Mouse (Mus musculus): ENCODE data around the gene Dnase1l3. TPM values are rescaled to one million over a fixed set of nuclear protein-coding genes. Genes with fewer than 3 reads are reported as not detected.

Gene Dnase1l3
- polyA plus RNA-seq (2014; fragmentation: Nextera tagmentation; extraction: Ambion mirVana) = 0.14 and 0.31 TPM in 2 replicates

DNA sequence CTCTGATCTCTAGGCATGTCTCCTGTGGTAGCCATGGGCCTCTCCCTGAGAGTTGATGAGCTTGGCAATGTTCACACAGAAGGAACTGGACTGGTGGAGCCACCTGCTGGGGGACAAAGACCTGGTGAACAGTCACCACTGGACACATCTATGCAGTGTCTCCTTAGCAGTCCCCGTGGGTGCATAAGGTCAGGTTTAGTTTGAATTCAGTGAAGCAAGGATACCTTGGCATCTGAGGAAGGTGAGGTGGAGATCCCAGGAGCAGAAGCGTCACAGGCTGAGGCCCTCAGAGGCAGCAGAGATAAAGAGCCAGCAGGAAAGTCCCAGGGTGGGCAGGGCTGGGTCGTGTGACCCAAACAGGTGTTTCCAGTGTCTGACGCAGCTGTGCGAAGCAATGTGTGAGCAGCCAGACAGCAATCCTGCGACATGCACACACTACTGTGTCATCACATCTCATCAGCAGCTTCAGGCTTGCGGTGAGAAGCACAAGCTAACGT, at the start of gene Dnase1l3:
Gene Dnase1l3 (minus strand): TSS at position 303 of the 497 bp plus-strand sequence.
- no peak within 1 kb of the TSS for H3K4me3 ChIP-seq (ENCODE audit: low read length)
- H3K27me3 ChIP-seq (ENCODE audit: control insufficient read depth, insufficient read depth, low read length) = no peaks in the 10 kb centered on the region; the same call in 1 of the 2 replicates
- H3K27ac ChIP-seq (ENCODE audit: low read depth, low read length) = no peak within 1 kb of the TSS
- no peak within 1 kb of the TSS for H3K4me2 ChIP-seq (replicated peaks; ENCODE audit: low read depth, low read length)
- WGBS = 68% methylated on average over 8 of the region's 8 CpGs
- H3K9ac ChIP-seq (ENCODE audit: low read depth, low read length) = no peak within 1 kb of the TSS
- H3K4me1 ChIP-seq (ENCODE audit: control insufficient read depth, insufficient read depth, low read length) = peaks cover 2% of the 10 kb centered on the region; the same call in 1 of the 2 replicates
- ATAC-seq (ENCODE audit: low FRiP score, low TSS enrichment) = no peak; the same call in 1 of the 2 replicates
- H3K36me3 ChIP-seq (ENCODE audit: control insufficient read depth, insufficient read depth, low read length) = no peaks in the 10 kb centered on the region
- no peaks in the 10 kb centered on the region for H3K9me3 ChIP-seq (ENCODE audit: control insufficient read depth, low read length)

DNA sequence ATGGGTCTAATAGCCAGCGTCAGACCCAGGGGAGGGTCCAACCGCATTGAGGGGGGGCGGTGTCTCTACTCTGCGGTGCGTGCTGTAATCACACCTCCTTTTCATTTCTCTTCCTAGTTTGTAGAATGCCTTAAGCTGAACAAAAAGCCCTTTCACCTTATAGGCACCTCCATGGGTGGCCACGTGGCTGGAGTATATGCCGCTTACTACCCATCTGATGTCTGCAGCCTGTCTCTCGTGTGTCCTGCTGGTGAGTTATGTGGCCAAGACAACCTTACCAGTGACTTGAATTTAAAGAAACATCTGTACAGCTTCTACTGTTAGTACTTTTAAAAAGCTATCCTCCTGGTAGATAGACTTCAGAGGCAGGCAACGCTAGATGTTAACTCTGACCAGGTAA, 48.2 kb upstream of the Dnase1l3 start:
- Histone ChIP-seq H3K9ac (ENCODE audit: low read depth, low read length) (no peak overlapping the region), H3K27ac (ENCODE audit: low read depth, low read length) (no peak overlapping the region), H3K4me3 (ENCODE audit: low read length) (no peak overlapping the region), H3K27me3 (ENCODE audit: control insufficient read depth, insufficient read depth, low read length) (no peaks in the 10 kb centered on the region), H3K36me3 (ENCODE audit: control insufficient read depth, insufficient read depth, low read length) (peaks cover under 1% of the 10 kb centered on the region; the same call in 1 of the 2 replicates), H3K4me2 (replicated peaks; ENCODE audit: low read depth, low read length) (no peak overlapping the region), H3K9me3 (ENCODE audit: control insufficient read depth, low read length) (no peaks in the 10 kb centered on the region), H3K4me1 (ENCODE audit: control insufficient read depth, insufficient read depth, low read length) (no peaks in the 10 kb centered on the region)
- 95% methylated on average over 9 of the region's 9 CpGs for WGBS
- ATAC-seq (ENCODE audit: low FRiP score, low TSS enrichment) = no peak

DNA sequence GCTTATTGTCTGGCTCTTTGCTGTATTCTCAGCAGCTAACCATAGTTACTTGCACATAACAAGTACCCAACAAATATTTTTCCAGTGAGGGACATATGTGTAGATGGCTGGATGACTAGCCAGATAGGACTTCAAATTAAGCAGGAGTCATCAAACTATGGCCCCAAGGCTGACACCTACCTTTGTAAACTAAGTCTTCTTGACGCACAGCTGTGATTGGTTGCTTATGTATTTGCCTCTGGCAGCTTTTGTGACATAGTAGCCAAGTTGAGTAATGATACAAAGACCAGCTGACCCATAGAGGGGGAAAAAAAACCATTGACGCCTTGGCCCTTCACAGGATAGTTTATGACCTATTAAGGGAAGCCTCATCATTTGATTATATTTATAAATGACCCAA, 47.7 kb upstream of the Dnase1l3 start:
- H3K27me3 ChIP-seq (ENCODE audit: control insufficient read depth, insufficient read depth, low read length) = no peaks in the 10 kb centered on the region
- H3K27ac ChIP-seq (ENCODE audit: low read depth, low read length) = no peak overlapping the region
- H3K36me3 ChIP-seq (ENCODE audit: control insufficient read depth, insufficient read depth, low read length) = no peaks in the 10 kb centered on the region
- no peak overlapping the region for H3K4me2 ChIP-seq (replicated peaks; ENCODE audit: low read depth, low read length)
- WGBS = 87% methylated on average over 2 of the region's 2 CpGs
- H3K9ac ChIP-seq (ENCODE audit: low read depth, low read length) = no peak overlapping the region
- H3K4me1 ChIP-seq (ENCODE audit: control insufficient read depth, insufficient read depth, low read length) = no peaks in the 10 kb centered on the region
- ATAC-seq (ENCODE audit: low FRiP score, low TSS enrichment) = no peak
- H3K4me3 ChIP-seq (ENCODE audit: low read length) = no peak overlapping the region
- no peaks in the 10 kb centered on the region for H3K9me3 ChIP-seq (ENCODE audit: control insufficient read depth, low read length)

DNA sequence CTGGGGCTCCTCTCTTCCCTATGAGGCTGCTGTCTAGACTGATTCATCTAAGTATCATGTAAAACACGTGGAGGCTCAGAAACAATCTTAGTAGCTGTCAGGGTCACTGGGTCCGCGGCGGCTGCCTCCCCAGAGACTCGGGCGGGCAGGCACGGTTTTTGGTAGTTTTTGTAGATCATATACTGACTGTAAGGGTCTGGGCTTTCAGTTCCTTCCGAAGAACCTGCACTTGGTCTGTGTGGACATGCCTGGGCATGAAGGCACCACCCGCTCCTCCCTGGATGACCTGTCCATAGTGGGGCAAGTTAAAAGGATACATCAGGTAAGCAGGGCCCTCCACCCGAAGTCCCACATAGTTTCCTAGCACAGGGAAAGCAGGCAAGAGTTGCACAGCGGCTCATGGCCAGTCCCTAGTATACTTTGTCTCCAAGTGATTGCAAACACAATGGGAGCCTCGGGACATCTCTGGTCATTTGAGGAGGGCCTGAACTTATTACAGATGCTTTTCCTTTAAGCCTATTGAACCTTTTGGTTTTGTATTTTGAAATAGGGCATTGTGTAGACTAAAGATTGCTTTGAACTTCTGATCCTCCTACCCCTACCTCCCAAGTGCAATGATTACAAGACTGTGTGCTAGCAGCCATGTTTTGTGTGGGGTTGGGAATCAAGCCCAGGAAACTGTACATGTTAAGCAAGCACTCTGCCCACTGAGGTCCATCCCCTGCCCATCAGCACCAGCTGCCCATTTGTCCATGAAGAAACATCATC, 46.7 kb upstream of the Dnase1l3 start:
- ATAC-seq (ENCODE audit: low FRiP score, low TSS enrichment) = no peak
- Histone ChIP-seq H3K4me3 (ENCODE audit: low read length) (no peak overlapping the region), H3K27ac (ENCODE audit: low read depth, low read length) (no peak overlapping the region), H3K4me1 (ENCODE audit: control insufficient read depth, insufficient read depth, low read length) (no peaks in the 10 kb centered on the region), H3K4me2 (replicated peaks; ENCODE audit: low read depth, low read length) (no peak overlapping the region), H3K27me3 (ENCODE audit: control insufficient read depth, insufficient read depth, low read length) (no peaks in the 10 kb centered on the region), H3K9me3 (ENCODE audit: control insufficient read depth, low read length) (no peaks in the 10 kb centered on the region), H3K9ac (ENCODE audit: low read depth, low read length) (no peak overlapping the region), H3K36me3 (ENCODE audit: control insufficient read depth, insufficient read depth, low read length) (no peaks in the 10 kb centered on the region)
- WGBS = 86% methylated on average over 12 of the region's 12 CpGs

DNA sequence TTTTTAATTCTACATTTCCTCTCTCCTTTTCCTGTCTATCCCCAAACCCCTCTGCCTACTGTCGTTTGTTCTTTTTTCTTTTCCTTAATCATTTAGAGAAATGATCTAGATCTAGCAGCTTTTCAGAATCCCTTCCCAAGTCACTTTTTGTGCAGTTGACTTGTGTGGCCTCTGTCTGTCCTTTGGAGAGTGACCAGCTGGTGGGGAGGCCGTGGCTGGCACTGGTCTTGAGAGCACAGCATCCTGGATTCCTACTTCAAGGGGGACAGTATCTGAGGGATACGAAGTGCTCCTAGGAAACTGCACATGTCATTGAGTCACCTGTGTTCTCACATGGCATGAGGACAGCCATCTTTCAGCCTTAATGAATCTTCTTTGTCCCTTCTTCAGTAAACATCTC, 45.8 kb upstream of the Dnase1l3 start:
- H3K4me2 ChIP-seq (replicated peaks; ENCODE audit: low read depth, low read length) = no peak overlapping the region
- no peaks in the 10 kb centered on the region for H3K4me1 ChIP-seq (ENCODE audit: control insufficient read depth, insufficient read depth, low read length)
- H3K27me3 ChIP-seq (ENCODE audit: control insufficient read depth, insufficient read depth, low read length) = no peaks in the 10 kb centered on the region
- no peak for ATAC-seq (ENCODE audit: low FRiP score, low TSS enrichment)
- 72% methylated on average over 3 of the region's 3 CpGs for WGBS
- H3K4me3 ChIP-seq (ENCODE audit: low read length) = no peak overlapping the region
- no peaks in the 10 kb centered on the region for H3K9me3 ChIP-seq (ENCODE audit: control insufficient read depth, low read length)
- H3K9ac ChIP-seq (ENCODE audit: low read depth, low read length) = no peak overlapping the region
- no peak overlapping the region for H3K27ac ChIP-seq (ENCODE audit: low read depth, low read length)
- H3K36me3 ChIP-seq (ENCODE audit: control insufficient read depth, insufficient read depth, low read length) = no peaks in the 10 kb centered on the region

DNA sequence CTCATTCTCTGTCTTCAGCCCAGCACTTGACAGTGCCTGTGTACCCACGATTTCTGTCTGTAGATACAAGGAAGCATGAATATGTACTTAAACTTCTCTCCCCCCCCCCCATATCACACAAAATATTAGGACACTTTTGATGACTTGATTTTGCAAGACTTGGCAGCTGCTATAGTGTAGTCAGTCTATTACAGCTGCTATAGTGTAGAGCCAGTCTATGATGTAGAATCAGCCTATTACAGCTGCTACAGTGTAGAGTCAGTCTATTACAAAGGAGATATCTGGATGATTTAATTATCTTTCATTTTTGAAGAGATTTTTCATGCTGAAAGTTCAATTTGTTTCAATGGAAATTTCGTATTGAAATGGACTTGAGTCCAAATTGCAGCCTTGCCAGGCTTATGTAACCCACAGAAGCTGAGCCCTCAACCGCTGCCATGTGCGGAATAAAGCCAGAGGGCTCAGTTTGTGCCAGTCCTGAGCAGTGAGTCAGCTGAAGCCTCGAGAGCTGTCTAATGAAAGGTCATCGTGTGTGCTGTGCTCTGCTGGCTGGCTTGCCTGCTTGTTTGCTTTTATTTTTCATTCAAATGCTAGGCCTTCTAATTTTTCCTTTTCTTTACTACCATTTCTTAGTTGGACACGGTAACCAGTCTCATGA, 44.5 kb upstream of the Dnase1l3 start:
- no peak for ATAC-seq (ENCODE audit: low FRiP score, low TSS enrichment)
- no peaks in the 10 kb centered on the region for H3K4me1 ChIP-seq (ENCODE audit: control insufficient read depth, insufficient read depth, low read length)
- 88% methylated on average over 7 of the region's 7 CpGs for WGBS
- no peaks in the 10 kb centered on the region for H3K36me3 ChIP-seq (ENCODE audit: control insufficient read depth, insufficient read depth, low read length)
- no peak overlapping the region for H3K4me3 ChIP-seq (ENCODE audit: low read length)
- no peaks in the 10 kb centered on the region for H3K9me3 ChIP-seq (ENCODE audit: control insufficient read depth, low read length)
- H3K27me3 ChIP-seq (ENCODE audit: control insufficient read depth, insufficient read depth, low read length) = no peaks in the 10 kb centered on the region
- H3K4me2 ChIP-seq (replicated peaks; ENCODE audit: low read depth, low read length) = no peak overlapping the region
- no peak overlapping the region for H3K9ac ChIP-seq (ENCODE audit: low read depth, low read length)
- no peak overlapping the region for H3K27ac ChIP-seq (ENCODE audit: low read depth, low read length)

DNA sequence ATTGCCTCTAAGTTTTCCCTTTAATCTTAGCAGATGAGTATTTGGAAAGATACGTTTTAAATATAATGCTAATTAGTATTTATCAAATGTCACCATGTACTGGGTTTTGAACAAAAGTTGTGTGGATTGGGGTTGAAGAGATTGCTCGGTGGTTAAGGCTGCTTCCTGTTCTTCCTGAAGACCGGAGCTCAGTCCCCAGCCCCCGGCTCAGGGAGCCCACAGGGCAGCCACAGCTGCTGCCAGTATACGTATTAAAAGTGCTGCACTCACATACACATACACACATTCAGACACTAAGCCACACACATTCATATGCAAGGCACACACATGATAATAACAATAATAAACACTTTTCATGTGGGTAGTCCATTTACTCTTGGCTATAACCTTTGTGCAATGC, 43.8 kb upstream of the Dnase1l3 start:
- Histone ChIP-seq H3K9ac (ENCODE audit: low read depth, low read length) (no peak overlapping the region), H3K4me2 (replicated peaks; ENCODE audit: low read depth, low read length) (no peak overlapping the region), H3K36me3 (ENCODE audit: control insufficient read depth, insufficient read depth, low read length) (no peaks in the 10 kb centered on the region), H3K4me1 (ENCODE audit: control insufficient read depth, insufficient read depth, low read length) (no peaks in the 10 kb centered on the region), H3K4me3 (ENCODE audit: low read length) (no peak overlapping the region), H3K27me3 (ENCODE audit: control insufficient read depth, insufficient read depth, low read length) (no peaks in the 10 kb centered on the region), H3K27ac (ENCODE audit: low read depth, low read length) (no peak overlapping the region), H3K9me3 (ENCODE audit: control insufficient read depth, low read length) (no peaks in the 10 kb centered on the region)
- ATAC-seq (ENCODE audit: low FRiP score, low TSS enrichment) = no peak
- WGBS = 85% methylated on average over 5 of the region's 5 CpGs

DNA sequence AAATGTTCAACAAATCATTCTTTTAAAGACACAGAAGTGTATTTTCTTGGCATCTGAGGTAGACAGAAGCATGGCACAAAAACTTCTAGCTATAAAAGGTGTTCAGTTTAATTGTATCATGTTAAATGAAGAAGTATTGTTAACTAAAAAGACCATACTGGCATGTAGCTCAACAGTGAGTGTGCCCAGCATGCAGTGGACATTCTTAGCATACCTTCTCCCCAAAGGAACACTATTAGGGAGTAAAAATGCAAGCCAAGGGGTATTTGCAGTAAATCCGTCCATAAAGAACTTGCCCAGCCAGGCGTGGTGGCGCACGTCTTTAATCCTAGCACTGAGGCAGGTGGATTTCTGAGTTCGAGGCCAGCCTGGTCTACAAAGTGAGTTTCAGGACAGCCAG, 42.0 kb upstream of the Dnase1l3 start:
- Histone ChIP-seq H3K27me3 (ENCODE audit: control insufficient read depth, insufficient read depth, low read length) (no peaks in the 10 kb centered on the region), H3K36me3 (ENCODE audit: control insufficient read depth, insufficient read depth, low read length) (no peaks in the 10 kb centered on the region), H3K4me1 (ENCODE audit: control insufficient read depth, insufficient read depth, low read length) (no peaks in the 10 kb centered on the region), H3K4me2 (replicated peaks; ENCODE audit: low read depth, low read length) (no peak overlapping the region), H3K4me3 (ENCODE audit: low read length) (no peak overlapping the region), H3K27ac (ENCODE audit: low read depth, low read length) (no peak overlapping the region), H3K9me3 (ENCODE audit: control insufficient read depth, low read length) (no peaks in the 10 kb centered on the region), H3K9ac (ENCODE audit: low read depth, low read length) (no peak overlapping the region)
- no peak for ATAC-seq (ENCODE audit: low FRiP score, low TSS enrichment)
- 85% methylated on average over 5 of the region's 5 CpGs for WGBS

DNA sequence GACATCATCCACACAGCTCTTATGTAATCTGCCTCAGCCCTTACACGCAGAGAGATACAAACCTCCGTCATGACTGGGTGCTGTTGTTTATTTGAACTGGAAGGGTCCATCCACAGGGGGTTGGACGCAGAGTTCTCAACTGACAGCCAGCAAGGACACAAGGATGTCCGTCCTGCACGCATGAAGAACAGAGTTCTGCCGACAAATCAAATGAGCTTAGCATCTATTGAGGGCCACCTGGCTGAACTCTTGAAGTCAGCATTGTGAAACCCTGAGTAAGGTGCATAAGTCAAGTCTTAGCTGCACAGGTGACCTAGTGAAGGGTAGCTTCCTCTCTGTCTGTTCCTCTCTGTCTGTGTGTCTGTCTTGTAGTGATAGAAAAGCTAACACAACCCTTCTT, 41.6 kb upstream of the Dnase1l3 start:
- no peak overlapping the region for H3K27ac ChIP-seq (ENCODE audit: low read depth, low read length)
- no peak overlapping the region for H3K4me3 ChIP-seq (ENCODE audit: low read length)
- H3K9me3 ChIP-seq (ENCODE audit: control insufficient read depth, low read length) = no peaks in the 10 kb centered on the region
- H3K27me3 ChIP-seq (ENCODE audit: control insufficient read depth, insufficient read depth, low read length) = no peaks in the 10 kb centered on the region
- ATAC-seq (ENCODE audit: low FRiP score, low TSS enrichment) = no peak
- H3K4me1 ChIP-seq (ENCODE audit: control insufficient read depth, insufficient read depth, low read length) = no peaks in the 10 kb centered on the region
- H3K9ac ChIP-seq (ENCODE audit: low read depth, low read length) = no peak overlapping the region
- 94% methylated on average over 6 of the region's 6 CpGs for whole genome bisulfite sequencing
- H3K4me2 ChIP-seq (replicated peaks; ENCODE audit: low read depth, low read length) = no peak overlapping the region
- H3K36me3 ChIP-seq (ENCODE audit: control insufficient read depth, insufficient read depth, low read length) = no peaks in the 10 kb centered on the region

Measured in kidney, embryonic 14.5 days (tissue).